8 mouse cellular contexts compared by ENCODE assay signal in genomic region chr4:108406138-108406860, GRCm38 (mm10). TPM values are rescaled to one million over a fixed set of nuclear protein-coding genes. Genes with fewer than 3 reads are reported as not detected.
A peak's percentile ranks its signal among the peaks of the same experiment; 100 is the strongest.
DNase-seq lines count a peak whose midpoint lies in the region; ATAC-seq and TF ChIP-seq lines count a peak whose summit lies in the region.

No protein-coding gene starts in this region.

- peak; percentile 78 to 92 for DNase-seq in adrenal gland, adult (ENCODE audit: inconsistent age in 2 of 2, low spot score in 1 of 2)
- peak; percentile 78 for DNase-seq in gastrocnemius, postnatal 14 days
- DNase-seq in induced T-regulatory cell, adult 2 months (ENCODE audit: low read depth): peak; percentile 44
- DNase-seq in left cerebral cortex, postnatal 10 days (ENCODE audit: extremely low spot score in 1 of 2, low spot score in 2 of 2): peak; percentile 53 to 84
- peak; percentile 52 to 54 for DNase-seq in right cerebral cortex, postnatal 36 days (ENCODE audit: low spot score in 2 of 2)
- peak; percentile 59 for DNase-seq in yolk sac, embryonic 10.5 days (ENCODE audit: low spot score)

- peak; percentile 62 for ATAC-seq in megakaryocyte-erythroid progenitor cell, adult 5-6 weeks (replicated peaks; ENCODE audit: low FRiP score, low TSS enrichment, poor library complexity, severe bottlenecking)

- TF ChIP-seq CTCF in cortical plate, adult 2 months (IDR thresholded peaks at IDR 0.05; ENCODE audit: extremely low read depth, insufficient read depth, low read length): no peak

- TF ChIP-seq POLR2A in cortical plate, adult 2 months (IDR thresholded peaks at IDR 0.05; ENCODE audit: extremely low read depth, insufficient read depth, low read length): 0 out of 2 replicates have a peak, but pooled peaks have one; percentile 27

- peak overlapping the region; percentile 27; the same call in 1 of the 2 replicates for H3K27ac ChIP-seq in cortical plate, adult 2 months (ENCODE audit: insufficient read depth, low read length)

- intact Hi-C loops in gastrocnemius, postnatal 14 days (cut with DNase I; ENCODE audit: low total_unique reads): loop anchor here (5.0 kb wide), 1 partner anchor 51 kb away; the partner anchor contains the start of gene Tut4
- intact Hi-C loops in left cerebral cortex, postnatal 10 days (cut with DNase I): loop anchor here (2.0 kb wide), 1 partner anchor 53 kb away; the partner anchor contains the start of gene Tut4

- H3K4me1 ChIP-seq in cortical plate, adult 2 months (ENCODE audit: control insufficient read depth, insufficient read depth, low read length): peaks cover 6% of the 10 kb centered on the region; the same call in 1 of the 2 replicates

- peak overlapping the region; percentile 54 for H3K4me3 ChIP-seq in cortical plate, adult 2 months (ENCODE audit: insufficient read depth, low read length)

RNA-seq across cellular contexts. Expression of gene Gpx7, which starts 0.5 kb away (rescaled TPM):
- polyA plus RNA-seq in cortical plate, adult 2 months (2012; rRNA removed): 7.5 and 7.8 TPM in 2 replicates
- total RNA-seq in gastrocnemius, postnatal 14 days (2021): 10 to 100 TPM; 12.8 to 17.8 TPM
- total RNA-seq in left cerebral cortex, postnatal 10 days (2021): 10 to 100 TPM in 1 of 2 experiments, 1 to 10 TPM in 1; 9.9 to 14.9 TPM
- total RNA-seq in megakaryocyte-erythroid progenitor cell, adult 5-6 weeks (2014; fragmentation: Nextera tagmentation): not detected in 2 replicates
- 0.61 and 0.94 TPM in 2 replicates for total RNA-seq in megakaryocyte-erythroid progenitor cell, adult 5-6 weeks (2017)

RNA-seq across cellular contexts. Expression of gene Shisal2a, which starts 23.1 kb away (rescaled TPM):
- 0.29 TPM in 1 of 2 replicates, not detected in the other for polyA plus RNA-seq in cortical plate, adult 2 months (2012; rRNA removed)
- not detected for total RNA-seq in gastrocnemius, postnatal 14 days (2021)
- total RNA-seq in left cerebral cortex, postnatal 10 days (2021): not detected
- not detected in 2 replicates for total RNA-seq in megakaryocyte-erythroid progenitor cell, adult 5-6 weeks (2014; fragmentation: Nextera tagmentation)
- not detected in 2 replicates for total RNA-seq in megakaryocyte-erythroid progenitor cell, adult 5-6 weeks (2017)

RNA-seq across cellular contexts. Expression of gene Tut4, which starts 52.9 kb away (rescaled TPM):
- polyA plus RNA-seq in cortical plate, adult 2 months (2012; rRNA removed): 62.3 and 65.6 TPM in 2 replicates
- total RNA-seq in gastrocnemius, postnatal 14 days (2021): 10 to 100 TPM; 13.0 to 17.3 TPM
- total RNA-seq in left cerebral cortex, postnatal 10 days (2021): 10 to 100 TPM; 41.5 to 42.0 TPM
- 53.7 and 67.8 TPM in 2 replicates for total RNA-seq in megakaryocyte-erythroid progenitor cell, adult 5-6 weeks (2014; fragmentation: Nextera tagmentation)
- 32.6 and 37.7 TPM in 2 replicates for total RNA-seq in megakaryocyte-erythroid progenitor cell, adult 5-6 weeks (2017)

Comparison
In these comparisons a context has a peak if more than half of its experiments do, and no peak if none do; other contexts are left out.
1. Peak in every context shown above with its lines: DNase-seq, ATAC-seq, H3K4me3 ChIP-seq and H3K27ac ChIP-seq.
2. RNA of gene Gpx7, which starts 0.5 kb away (total RNA-seq): 12.8 to 17.8 TPM in gastrocnemius, postnatal 14 days and 9.9 to 14.9 TPM in left cerebral cortex, postnatal 10 days; 0.61 to 0.94 TPM in megakaryocyte-erythroid progenitor cell, adult 5-6 weeks; every median in the first group is over 4 times any median in the second.